Mouse (Mus musculus) liver, embryonic 14.5 days (tissue): ENCODE results near the gene Jund.

ENCODE experiments used
- CTCF ChIP-seq: IDR thresholded peaks from 2 replicates; pipeline ENCODE4 v1.5.1; 2016; ENCODE audit warnings: antibody characterized with exemption, low read depth, control low read depth
- EP300 ChIP-seq: IDR thresholded peaks from 2 replicates; pipeline ENCODE4 v1.6.1; 2016; ENCODE audit warnings: antibody characterized with exemption, low read depth

GRCm38 (mm10) chr8:70672325-70673078 lies 26.2 kb upstream of the Jund start:
- TF ChIP-seq CTCF = no peak
- no peak for TF ChIP-seq EP300
